In genomic region chr2:65145421-65146117, GRCm38 (mm10) we compare ENCODE assay signal across 9 mouse cellular contexts.
DNase-seq lines count a peak whose midpoint lies in the region; ATAC-seq and TF ChIP-seq lines count a peak whose summit lies in the region.
"Had no signal": no experiment of that assay in that cellular context is flagged by ENCODE, and none has a peak within 500 bp of the region (broad histone marks: within the 10 kb centered on the region; RNA-seq: fewer than 3 reads in every experiment).

No protein-coding gene starts in this region.

- DNase-seq in ovary, adult 18-20 months (ENCODE audit: low spot score) = peak; percentile 16
- no peak for DNase-seq in ovary, postnatal 10 days (ENCODE audit: low spot score)
- peak; percentile 60 for DNase-seq in R1 (ENCODE audit: low read depth, low spot score)
- peak; percentile 30 for DNase-seq in forebrain, postnatal 0 days
- DNase-seq in urinary bladder, adult 2 months (ENCODE audit: low spot score) = no peak

- H3K4me1 ChIP-seq in forebrain, postnatal 0 days (ENCODE audit: insufficient read depth) = no peaks in the 10 kb centered on the region
- 0 out of 2 replicates have a peak, but pooled peaks cover under 1% of the 10 kb centered on the region for H3K4me1 ChIP-seq in intestine, embryonic 15.5 days (replicated peaks)
- no peaks in the 10 kb centered on the region for H3K4me1 ChIP-seq in liver, embryonic 16.5 days (ENCODE audit: control insufficient read depth, low read depth, low read length)
- no peaks in the 10 kb centered on the region for H3K4me1 ChIP-seq in neural tube, embryonic 13.5 days (replicated peaks)

- H3K27me3 ChIP-seq in forebrain, postnatal 0 days (ENCODE audit: insufficient read depth, low read length) = no peaks in the 10 kb centered on the region
- H3K27me3 ChIP-seq in intestine, embryonic 15.5 days (replicated peaks) = no peaks in the 10 kb centered on the region
- H3K27me3 ChIP-seq in liver, embryonic 16.5 days (ENCODE audit: control insufficient read depth, insufficient read depth, low read depth, low read length) = no peaks in the 10 kb centered on the region
- H3K27me3 ChIP-seq in neural tube, embryonic 13.5 days = no peaks in the 10 kb centered on the region

- H3K27ac ChIP-seq in forebrain, postnatal 0 days (ENCODE audit: low read depth, low read length) = no peak overlapping the region
- H3K27ac ChIP-seq in intestine, embryonic 15.5 days = no peak overlapping the region
- no peak overlapping the region for H3K27ac ChIP-seq in liver, embryonic 16.5 days (ENCODE audit: low read length)
- H3K27ac ChIP-seq in neural tube, embryonic 13.5 days (replicated peaks) = no peak overlapping the region

- H3K36me3 ChIP-seq in forebrain, postnatal 0 days (ENCODE audit: insufficient read depth) = no peaks in the 10 kb centered on the region
- no peaks in the 10 kb centered on the region for H3K36me3 ChIP-seq in intestine, embryonic 15.5 days
- no peaks in the 10 kb centered on the region for H3K36me3 ChIP-seq in liver, embryonic 16.5 days (ENCODE audit: control insufficient read depth, insufficient read depth)
- H3K36me3 ChIP-seq in neural tube, embryonic 13.5 days = no peaks in the 10 kb centered on the region

- ATAC-seq in forebrain, postnatal 0 days = peak; percentile 68
- ATAC-seq in intestine, embryonic 15.5 days = peak; percentile 84
- 0 out of 2 replicates have a peak, but pooled peaks have one; percentile 48 for ATAC-seq in liver, embryonic 16.5 days (ENCODE audit: low read depth)
- ATAC-seq in neural tube, embryonic 13.5 days (ENCODE audit: low read depth) = peak; percentile 84; the same call in 1 of the 2 replicates

- no peak overlapping the region for H3K4me3 ChIP-seq in forebrain, postnatal 0 days (ENCODE audit: low read depth, low read length)
- no peak overlapping the region for H3K4me3 ChIP-seq in intestine, embryonic 15.5 days (replicated peaks)
- no peak overlapping the region for H3K4me3 ChIP-seq in liver, embryonic 16.5 days (ENCODE audit: low read depth, low read length)
- H3K4me3 ChIP-seq in neural tube, embryonic 13.5 days = no peak overlapping the region
- H3K4me3 ChIP-seq: erythroblast, embryonic 14.5 days had no signal

- H3K4me2 ChIP-seq in forebrain, postnatal 0 days (ENCODE audit: low read depth) = no peak overlapping the region
- no peak overlapping the region for H3K4me2 ChIP-seq in intestine, embryonic 15.5 days (replicated peaks)
- H3K4me2 ChIP-seq in liver, embryonic 16.5 days (ENCODE audit: low read depth, low read length) = no peak overlapping the region
- H3K4me2 ChIP-seq in neural tube, embryonic 13.5 days = no peak overlapping the region

- no peak overlapping the region for H3K9ac ChIP-seq in forebrain, postnatal 0 days
- H3K9ac ChIP-seq in intestine, embryonic 15.5 days = no peak overlapping the region
- H3K9ac ChIP-seq in liver, embryonic 16.5 days (ENCODE audit: low read depth, low read length) = no peak overlapping the region
- no peak overlapping the region for H3K9ac ChIP-seq in neural tube, embryonic 13.5 days

- no peaks in the 10 kb centered on the region for H3K9me3 ChIP-seq in forebrain, postnatal 0 days (ENCODE audit: low read length)
- no peaks in the 10 kb centered on the region for H3K9me3 ChIP-seq in intestine, embryonic 15.5 days
- no peaks in the 10 kb centered on the region for H3K9me3 ChIP-seq in liver, embryonic 16.5 days (replicated peaks; ENCODE audit: control insufficient read depth, low read length)
- H3K9me3 ChIP-seq in neural tube, embryonic 13.5 days = no peaks in the 10 kb centered on the region

- 53% methylated on average over 6 of the region's 6 CpGs for WGBS in forebrain, postnatal 0 days
- WGBS in intestine, embryonic 15.5 days = 56% methylated on average over 6 of the region's 6 CpGs
- WGBS in liver, embryonic 16.5 days (ENCODE audit: insufficient replicate concordance) = 39% methylated on average over 6 of the region's 6 CpGs
- WGBS in neural tube, embryonic 13.5 days = 52% methylated on average over 6 of the region's 6 CpGs

- peak; percentile 54 for TF ChIP-seq CTCF in forebrain, postnatal 0 days (IDR thresholded peaks at IDR 0.05; ENCODE audit: low read depth)

Comparison
In these comparisons a context has a peak if more than half of its experiments do, and no peak if none do; other contexts are left out.
1. DNase-seq: peak in ovary, adult 18-20 months (single experiment), R1 (single experiment) and forebrain, postnatal 0 days (single experiment); none in ovary, postnatal 10 days (single experiment) and urinary bladder, adult 2 months (single experiment).
2. Peak in every context shown above with its lines, with median percentiles within 50 percentile points of each other: ATAC-seq.